16 mouse cellular contexts compared by ENCODE assay signal in the genomic region with DNA sequence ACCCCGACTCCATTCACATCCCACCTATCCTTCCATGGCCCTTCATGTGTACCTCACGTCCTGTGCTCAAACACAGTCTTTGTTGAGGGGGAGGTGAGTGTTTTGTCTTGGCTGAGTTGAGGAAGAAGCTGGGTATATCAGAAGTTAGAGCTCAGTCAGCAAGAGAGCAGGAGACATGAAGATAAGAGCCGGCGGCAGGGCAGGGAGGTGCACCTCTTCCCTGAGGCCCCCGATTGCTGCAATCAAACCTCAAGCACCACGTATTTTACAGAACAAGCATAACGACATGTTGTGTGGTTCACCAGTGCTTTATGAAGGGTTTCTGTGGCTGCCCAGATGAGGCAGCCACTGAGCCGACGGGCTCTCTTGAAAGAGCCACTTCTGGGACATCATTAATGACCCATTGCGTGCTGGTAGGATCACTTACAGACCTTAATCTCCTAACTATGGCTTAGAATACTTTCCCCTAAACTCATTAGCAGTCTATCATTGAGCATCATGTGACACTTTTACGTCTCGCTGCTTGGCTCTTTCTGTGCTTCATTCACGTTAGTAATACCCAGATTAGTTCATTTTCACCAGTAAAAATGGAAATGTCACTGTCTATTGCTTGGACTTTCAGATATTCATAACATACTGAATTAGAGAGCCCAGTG.
A peak's percentile ranks its signal among the peaks of the same experiment; 100 is the strongest.
DNase-seq lines count a peak whose midpoint lies in the region; ATAC-seq and TF ChIP-seq lines count a peak whose summit lies in the region.
"Had no signal": no experiment of that assay in that cellular context is flagged by ENCODE, and none has a peak within 500 bp of the region (broad histone marks: within the 10 kb centered on the region; RNA-seq: fewer than 3 reads in every experiment).

No protein-coding gene starts in this region.

- no peak for TF ChIP-seq EP300 in stomach, postnatal 0 days (optimal IDR thresholded peaks at IDR 0.05)

- H3K4me2 ChIP-seq in stomach, embryonic 15.5 days: no peak overlapping the region
- H3K4me2 ChIP-seq in stomach, postnatal 0 days (replicated peaks; ENCODE audit: low read depth): no peak overlapping the region
- peak overlapping the region; percentile 60 for H3K4me2 ChIP-seq in liver, embryonic 12.5 days
- H3K4me2 ChIP-seq in forebrain, postnatal 0 days (ENCODE audit: low read depth): no peak overlapping the region
- H3K4me2 ChIP-seq: lung, embryonic 15.5 days; midbrain, embryonic 11.5 days had no signal

- 74% methylated on average over 13 of the region's 13 CpGs for WGBS in stomach, embryonic 15.5 days
- WGBS in stomach, postnatal 0 days: 83% methylated on average over 13 of the region's 13 CpGs
- WGBS in liver, embryonic 12.5 days (ENCODE audit: insufficient replicate concordance): 16% methylated on average over 13 of the region's 13 CpGs
- 50% methylated on average over 13 of the region's 13 CpGs for WGBS in forebrain, postnatal 0 days

- ATAC-seq in stomach, embryonic 15.5 days (ENCODE audit: insufficient read depth, low FRiP score, low read depth): peak; percentile 50; the same call in 1 of the 2 replicates
- ATAC-seq in stomach, postnatal 0 days (ENCODE audit: low FRiP score, low TSS enrichment): no peak
- ATAC-seq in liver, embryonic 12.5 days: peak; percentile 94
- no peak for ATAC-seq in forebrain, postnatal 0 days
- ATAC-seq: activated CD4-positive, CD25-positive, alpha-beta regulatory T cell, adult 4 months; hindbrain, postnatal 0 days had no signal

- H3K4me1 ChIP-seq in stomach, embryonic 15.5 days: no peaks in the 10 kb centered on the region
- no peaks in the 10 kb centered on the region for H3K4me1 ChIP-seq in stomach, postnatal 0 days (replicated peaks; ENCODE audit: control insufficient read depth, insufficient read depth)
- peaks cover 73% of the 10 kb centered on the region for H3K4me1 ChIP-seq in liver, embryonic 12.5 days
- H3K4me1 ChIP-seq in forebrain, postnatal 0 days (ENCODE audit: insufficient read depth): no peaks in the 10 kb centered on the region

- no peaks in the 10 kb centered on the region for H3K27me3 ChIP-seq in stomach, embryonic 15.5 days (replicated peaks)
- no peaks in the 10 kb centered on the region for H3K27me3 ChIP-seq in stomach, postnatal 0 days (ENCODE audit: control insufficient read depth, insufficient read depth, low read length)
- no peaks in the 10 kb centered on the region for H3K27me3 ChIP-seq in liver, embryonic 12.5 days (replicated peaks)
- no peaks in the 10 kb centered on the region for H3K27me3 ChIP-seq in forebrain, postnatal 0 days (ENCODE audit: insufficient read depth, low read length)
- H3K27me3 ChIP-seq: lung, embryonic 15.5 days had no signal

- H3K4me3 ChIP-seq in stomach, embryonic 15.5 days (replicated peaks): no peak overlapping the region
- H3K4me3 ChIP-seq in stomach, postnatal 0 days (ENCODE audit: low read depth, low read length): no peak overlapping the region
- H3K4me3 ChIP-seq in liver, embryonic 12.5 days: 0 out of 2 replicates have a peak overlapping the region, but pooled peaks have one; percentile 4
- H3K4me3 ChIP-seq in forebrain, postnatal 0 days (ENCODE audit: low read depth, low read length): no peak overlapping the region
- H3K4me3 ChIP-seq: lung, embryonic 15.5 days; myocyte had no signal

- no peak overlapping the region for H3K9ac ChIP-seq in stomach, embryonic 15.5 days
- no peak overlapping the region for H3K9ac ChIP-seq in stomach, postnatal 0 days (ENCODE audit: low read length)
- peak overlapping the region; percentile 34; the same call in 1 of the 2 replicates for H3K9ac ChIP-seq in liver, embryonic 12.5 days
- H3K9ac ChIP-seq in forebrain, postnatal 0 days: no peak overlapping the region
- H3K9ac ChIP-seq: lung, embryonic 15.5 days had no signal

- no peaks in the 10 kb centered on the region for H3K9me3 ChIP-seq in stomach, embryonic 15.5 days
- H3K9me3 ChIP-seq in stomach, postnatal 0 days (ENCODE audit: control insufficient read depth, low read length): no peaks in the 10 kb centered on the region
- H3K9me3 ChIP-seq in liver, embryonic 12.5 days (replicated peaks): no peaks in the 10 kb centered on the region
- no peaks in the 10 kb centered on the region for H3K9me3 ChIP-seq in forebrain, postnatal 0 days (ENCODE audit: low read length)
- H3K9me3 ChIP-seq: lung, embryonic 15.5 days had no signal

- no peaks in the 10 kb centered on the region for H3K36me3 ChIP-seq in stomach, embryonic 15.5 days
- H3K36me3 ChIP-seq in stomach, postnatal 0 days (ENCODE audit: control insufficient read depth, insufficient read depth, low read length): no peaks in the 10 kb centered on the region
- peaks cover 8% of the 10 kb centered on the region; the same call in 1 of the 2 replicates for H3K36me3 ChIP-seq in liver, embryonic 12.5 days
- no peaks in the 10 kb centered on the region for H3K36me3 ChIP-seq in forebrain, postnatal 0 days (ENCODE audit: insufficient read depth)
- H3K36me3 ChIP-seq: lung, embryonic 15.5 days had no signal

- no peak for DNase-seq in stomach, postnatal 0 days (ENCODE audit: low spot score)
- peak; percentile 75 for DNase-seq in c-Kit-positive CD71-positive TER-119-negative erythroid progenitor cells, embryonic 14.5 days (ENCODE audit: low read depth)
- peak; percentile 30 to 52 for DNase-seq in spleen, postnatal 36 days (ENCODE audit: low spot score in 2 of 2)
- no peak for DNase-seq in forebrain, postnatal 0 days
- no peak for DNase-seq in adrenal gland, postnatal 14 days
- no peak for DNase-seq in adipocyte (ENCODE audit: low spot score)
- DNase-seq: cerebellum, adult 8-10 months; embryo, embryonic 11 days; right cerebral cortex, postnatal 4 days had no signal

- H3K27ac ChIP-seq in stomach, embryonic 15.5 days: no peak overlapping the region
- no peak overlapping the region for H3K27ac ChIP-seq in stomach, postnatal 0 days (replicated peaks)
- peak overlapping the region; percentile 73 for H3K27ac ChIP-seq in liver, embryonic 12.5 days
- no peak overlapping the region for H3K27ac ChIP-seq in forebrain, postnatal 0 days (ENCODE audit: low read depth, low read length)
- H3K27ac ChIP-seq: hindbrain, postnatal 0 days; lung, embryonic 15.5 days had no signal

- TF ChIP-seq CTCF in stomach, postnatal 0 days (IDR thresholded peaks at IDR 0.05; ENCODE audit: low read depth): no peak
- no peak for TF ChIP-seq CTCF in forebrain, postnatal 0 days (IDR thresholded peaks at IDR 0.05; ENCODE audit: low read depth)

Comparison
In these comparisons a context has a peak if more than half of its experiments do, and no peak if none do; other contexts are left out.
1. ATAC-seq: peak in stomach, embryonic 15.5 days (single experiment) and liver, embryonic 12.5 days (single experiment); none in stomach, postnatal 0 days (single experiment) and forebrain, postnatal 0 days (single experiment).
2. DNase-seq: peak in c-Kit-positive CD71-positive TER-119-negative erythroid progenitor cells, embryonic 14.5 days (single experiment) and spleen, postnatal 36 days (2 of 2); none in stomach, postnatal 0 days (single experiment), forebrain, postnatal 0 days (single experiment), adrenal gland, postnatal 14 days (single experiment) and adipocyte (single experiment).